Mouse (Mus musculus): ENCODE data around the gene Mmp15.

GRCm38 (mm10) chr8:95344668-95345067, 7.4 kb upstream of the Mmp15 start:
- TF ChIP-seq POLR2A (IDR thresholded peaks at IDR 0.05; ENCODE audit: low read depth, low read length) = no peak
- no peak for TF ChIP-seq CTCF (conservative IDR thresholded peaks at IDR 0.05; ENCODE audit: insufficient read depth, insufficient read length, low read depth, low read length)

Measured in kidney, adult 2 months (tissue).